Mouse (Mus musculus): ENCODE measurements at regions not wholly inside any gene's neighbourhood (a gene's known extent, or its start where the extent isn't known, plus 50 kb on each side); places are given as distances from the start of the nearest gene placed in this dataset.

- no peak for DNase-seq (ENCODE audit: low read depth, low spot score)
Observed at GRCm38 (mm10) chr2:117710173-117710813, 367.5 kb upstream of the Rasgrp1 start.

GRCm38 (mm10) chr2:117724066-117724465 is 381.3 kb upstream of the Rasgrp1 start:
- DNase-seq (ENCODE audit: low read depth, low spot score) = no peak

DNA sequence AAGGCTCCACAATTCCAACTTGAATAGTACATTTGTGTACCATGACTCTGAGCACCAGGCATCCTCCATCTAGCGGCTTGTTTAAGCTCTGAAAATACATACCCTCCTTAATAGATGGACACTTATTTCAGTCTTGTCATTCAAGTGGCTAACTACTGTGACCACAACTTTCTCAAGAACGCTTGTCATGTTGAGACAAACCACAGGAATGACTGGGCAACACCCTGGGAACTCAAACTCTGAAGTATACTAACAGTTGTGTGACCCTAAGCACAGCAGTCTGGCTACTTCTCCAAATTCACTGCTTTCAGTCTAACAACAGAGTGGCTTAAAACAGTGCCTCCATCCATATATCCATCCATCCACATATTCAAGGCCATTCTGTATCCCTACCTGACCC is 380.4 kb upstream of the Thbs1 start:
- no peak for DNase-seq (ENCODE audit: low read depth, low spot score)

DNA sequence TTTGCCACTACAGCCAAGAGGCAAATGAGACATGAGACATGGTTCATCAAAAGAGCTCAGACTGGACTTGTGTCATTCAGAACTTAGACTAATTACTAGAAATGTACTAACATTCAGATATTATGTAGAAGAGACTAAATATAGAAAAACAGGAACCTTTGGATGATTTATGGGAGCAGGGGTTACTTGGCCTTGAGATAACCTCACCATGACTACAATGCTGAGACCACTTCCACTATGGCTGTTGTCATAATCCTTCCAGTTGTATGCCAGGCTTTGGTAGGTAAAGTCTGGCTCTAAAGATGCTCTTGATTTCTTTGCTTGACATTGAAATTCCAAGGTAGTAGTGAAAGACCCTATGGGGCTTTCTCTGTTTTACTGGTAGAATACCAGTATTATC is 369.3 kb upstream of the Thbs1 start:
- no peak for DNase-seq (ENCODE audit: low read depth, low spot score)

GRCm38 (mm10) chr2:117743901-117744300 is 367.8 kb upstream of the Thbs1 start:
- no peak for DNase-seq (ENCODE audit: low read depth, low spot score)

DNA sequence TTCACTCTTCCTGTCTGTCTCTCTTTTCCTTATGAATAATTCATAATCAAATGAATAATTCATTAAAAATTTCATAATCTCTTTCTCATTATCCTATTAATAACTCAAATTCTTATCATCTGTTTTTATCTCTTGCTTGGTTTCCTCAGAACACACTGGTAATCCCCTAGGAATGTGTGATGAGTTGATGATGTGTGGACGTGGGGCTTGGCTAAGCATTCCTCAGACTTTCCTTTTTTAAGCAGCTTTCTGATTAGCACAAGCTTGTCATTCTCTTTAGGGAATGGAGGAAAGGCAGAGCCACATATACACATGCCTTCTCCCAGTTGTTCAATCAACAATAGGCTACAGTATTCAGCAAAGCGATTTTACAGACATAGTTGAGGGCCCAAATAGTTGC is 365.9 kb upstream of the Thbs1 start:
- no peak for DNase-seq (ENCODE audit: low read depth, low spot score)

GRCm38 (mm10) chr2:117747136-117747535 is 364.5 kb upstream of the Thbs1 start:
- DNase-seq (ENCODE audit: low read depth, low spot score) = no peak

DNA sequence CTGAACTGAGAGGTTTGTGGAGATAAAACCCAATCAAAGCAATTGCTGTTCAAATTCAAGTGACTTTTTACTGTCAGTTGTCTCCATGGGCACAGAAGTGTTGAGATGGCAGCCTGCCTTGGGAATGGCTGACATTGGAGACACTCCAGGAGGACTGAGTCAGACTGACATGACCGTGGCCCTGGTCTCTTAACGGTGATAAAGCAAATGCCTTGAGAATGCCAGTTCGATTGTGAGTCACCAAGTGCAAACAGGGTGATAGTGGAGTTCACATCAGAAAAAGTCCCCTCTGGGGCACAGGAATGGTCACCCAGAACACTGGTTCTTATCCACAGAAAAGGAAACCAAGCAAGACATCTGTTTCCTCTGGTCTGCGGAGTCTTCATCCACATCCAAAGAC is 362.8 kb upstream of the Thbs1 start:
- DNase-seq (ENCODE audit: low read depth, low spot score) = no peak

- DNase-seq (ENCODE audit: low read depth, low spot score) = no peak
Observed at GRCm38 (mm10) chr2:117759491-117760013, 352.1 kb upstream of the Thbs1 start.

DNA sequence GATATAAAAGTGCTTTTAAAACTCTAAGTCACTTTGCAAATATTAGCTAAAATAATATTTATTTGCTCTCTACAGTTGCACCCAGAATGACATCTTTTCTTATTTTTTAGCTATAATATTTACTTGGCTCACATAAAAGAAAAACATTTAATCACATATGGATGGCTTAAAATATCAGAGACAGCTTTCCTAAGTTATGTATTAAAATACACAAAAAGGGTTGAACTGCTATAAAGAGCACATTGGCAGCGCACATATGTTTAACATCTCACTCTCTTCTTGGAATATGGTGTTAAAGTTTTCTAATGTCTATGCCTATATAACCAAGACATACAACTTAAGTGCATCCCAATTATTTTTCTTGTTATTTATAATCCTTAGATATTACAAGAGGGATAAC is 348.0 kb upstream of the Thbs1 start:
- DNase-seq (ENCODE audit: low read depth, low spot score) = no peak

- DNase-seq (ENCODE audit: low read depth, low spot score) = no peak
Observed at GRCm38 (mm10) chr2:117765572-117765971, 346.1 kb upstream of the Thbs1 start.

DNA sequence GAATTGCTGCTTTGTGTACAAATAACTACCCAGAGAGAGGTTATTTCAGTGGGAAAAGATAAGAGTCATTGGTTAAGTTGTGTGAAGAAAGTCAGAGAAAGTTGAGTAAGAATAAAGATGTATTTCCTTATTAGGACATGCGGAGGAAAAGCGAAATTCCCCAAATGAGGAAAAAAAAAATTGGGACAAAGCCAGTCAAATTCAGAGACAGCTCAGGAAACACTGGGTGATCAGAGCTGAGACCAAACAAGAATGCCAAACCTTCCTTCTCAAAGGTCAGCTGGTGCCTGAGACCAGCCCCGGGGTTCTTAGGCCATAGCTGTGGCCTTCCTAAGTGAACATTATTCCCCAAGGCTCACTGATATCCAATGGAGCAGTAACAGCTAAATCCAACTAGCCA is 345.2 kb upstream of the Thbs1 start:
- no peak for DNase-seq (ENCODE audit: low read depth, low spot score)

- DNase-seq (ENCODE audit: low read depth, low spot score) = no peak
Observed at GRCm38 (mm10) chr2:117769402-117770114, 342.1 kb upstream of the Thbs1 start.

DNA sequence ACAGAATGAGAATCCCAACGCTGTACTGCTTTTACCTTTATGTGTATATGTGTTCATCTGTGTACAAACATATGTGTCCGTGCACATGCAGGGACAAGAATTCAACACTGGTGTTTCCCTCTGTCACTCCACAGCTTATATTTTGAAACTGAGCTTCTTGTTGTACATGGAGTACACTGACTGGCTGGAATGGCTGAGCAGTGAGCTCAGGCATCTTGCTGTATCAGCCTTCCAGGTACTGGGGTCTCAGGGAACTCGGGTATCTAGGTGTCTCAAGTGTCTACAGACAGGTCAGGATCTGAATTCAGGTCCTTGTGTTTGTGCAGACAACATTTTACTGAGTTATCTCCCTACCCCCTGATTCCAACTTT is 341.6 kb upstream of the Thbs1 start:
- no peak for DNase-seq (ENCODE audit: low read depth, low spot score)

GRCm38 (mm10) chr2:117780287-117780686 is 331.4 kb upstream of the Thbs1 start:
- DNase-seq (ENCODE audit: low read depth, low spot score) = no peak

GRCm38 (mm10) chr2:117780816-117781215 is 330.9 kb upstream of the Thbs1 start:
- DNase-seq (ENCODE audit: low read depth, low spot score) = no peak

- peak; percentile 4 for DNase-seq (ENCODE audit: low read depth, low spot score)
Observed at GRCm38 (mm10) chr2:117787321-117787720, 324.4 kb upstream of the Thbs1 start.

- DNase-seq (ENCODE audit: low read depth, low spot score) = no peak
Observed at GRCm38 (mm10) chr2:117794285-117794684, 317.4 kb upstream of the Thbs1 start.

DNA sequence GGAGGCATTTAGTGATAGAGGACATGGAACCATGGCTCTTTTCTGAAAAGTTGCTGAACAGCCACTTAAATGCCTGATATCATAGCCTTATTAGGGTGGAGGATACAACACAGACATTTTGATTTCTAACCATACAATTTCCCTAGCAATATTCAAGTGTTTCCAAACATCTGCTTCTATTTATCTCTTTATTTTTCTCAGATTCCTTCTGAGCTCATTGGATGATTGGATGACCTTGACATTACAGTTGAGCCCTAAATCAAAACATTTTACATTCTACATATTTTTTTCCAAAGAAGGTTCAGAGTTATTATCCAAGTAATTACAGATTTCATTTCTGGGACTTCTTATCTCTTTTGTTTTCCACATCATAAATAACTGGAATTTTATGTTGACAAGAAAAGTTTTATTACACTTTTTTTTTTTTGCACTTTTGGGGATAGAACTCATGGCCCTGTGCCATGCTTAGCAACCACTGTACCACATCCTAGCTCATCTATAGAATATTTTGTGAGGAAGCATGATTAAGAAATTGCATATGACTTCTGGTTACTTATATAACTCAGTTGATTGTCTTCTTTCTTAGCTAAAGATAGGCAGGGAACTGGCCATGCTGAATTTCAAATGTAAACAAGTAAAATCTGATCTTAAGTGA is 309.6 kb upstream of the Thbs1 start:
- no peak for DNase-seq (ENCODE audit: low read depth, low spot score)

DNA sequence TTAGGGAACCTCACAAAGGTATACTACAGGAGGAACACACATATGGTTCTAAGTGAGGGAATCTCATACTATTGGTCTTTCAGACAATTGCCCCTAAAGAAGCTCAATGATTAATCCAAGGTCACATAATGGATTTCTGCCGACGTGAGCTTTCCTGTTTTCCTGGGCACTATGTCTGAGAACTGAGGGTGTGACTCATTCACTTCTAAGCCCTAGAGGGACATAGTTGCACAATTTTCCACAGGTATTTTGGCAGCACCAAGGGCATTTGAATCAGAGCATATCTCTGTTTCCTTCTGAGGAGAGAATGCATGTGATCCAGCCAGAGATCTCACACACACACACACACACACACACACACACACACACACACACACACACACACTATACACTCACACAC is 309.0 kb upstream of the Thbs1 start:
- no peak for DNase-seq (ENCODE audit: low read depth, low spot score)

- DNase-seq (ENCODE audit: low read depth, low spot score) = no peak
Observed at GRCm38 (mm10) chr2:117804686-117805085, 307.0 kb upstream of the Thbs1 start.

DNA sequence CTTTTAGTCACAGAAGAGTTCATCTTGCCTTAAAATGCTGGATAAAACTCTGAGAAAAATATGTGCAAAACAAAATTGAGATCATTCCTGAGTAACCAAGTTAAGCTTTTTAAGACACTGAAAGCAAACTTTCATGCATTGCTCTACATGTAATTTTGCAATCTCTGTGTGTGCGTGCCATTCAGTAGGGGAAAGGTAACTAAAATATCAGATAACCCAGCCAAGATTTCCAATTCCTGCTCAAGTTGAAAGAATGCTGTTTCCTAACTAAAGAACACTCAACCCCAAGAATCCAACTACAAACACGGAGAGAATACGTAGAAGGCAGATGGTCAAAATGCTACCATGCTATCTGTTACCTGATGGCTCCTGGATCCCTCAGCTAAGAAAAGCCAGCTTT is 304.6 kb upstream of the Thbs1 start:
- DNase-seq (ENCODE audit: low read depth, low spot score) = no peak

DNA sequence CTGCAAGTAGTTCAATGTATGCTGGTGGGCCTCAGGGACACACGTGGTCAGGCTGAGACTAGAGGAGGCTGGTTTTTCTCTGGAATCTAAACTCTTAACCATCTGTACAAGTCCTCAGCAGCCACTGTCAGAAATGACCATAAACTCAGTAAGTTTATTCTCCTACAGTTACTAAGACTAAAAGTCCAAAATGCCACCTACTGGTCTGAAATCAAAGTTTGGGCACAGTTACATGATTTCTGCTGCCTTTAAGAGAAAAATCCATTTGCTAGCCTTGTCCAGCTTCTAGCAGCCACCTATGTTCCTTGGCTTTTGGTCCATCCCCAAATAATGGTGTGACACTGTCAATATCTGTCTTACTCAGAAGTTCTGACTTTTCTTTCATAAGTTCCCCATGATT is 300.2 kb upstream of the Thbs1 start:
- DNase-seq (ENCODE audit: low read depth, low spot score) = no peak
